Mouse (Mus musculus) limb, embryonic 10.5 days (tissue): ENCODE results near the gene Ppp1r15a. TPM values are rescaled to one million over a fixed set of nuclear protein-coding genes. Genes with fewer than 3 reads are reported as not detected.
"Not testable (repeated sequence)": the region's sequence is repeated elsewhere in the genome, so short reads cannot be mapped to it uniquely, and the experiment has no call there.

Source experiments
- DNase-seq: peaks from one replicate; pipeline ENCODE4 v3.0.0-alpha.2; 2017; ENCODE audit warnings: low spot score
- H3K27ac ChIP-seq: fragments of 300-500 bp; sonication (generic); 2 replicates; pipeline ENCODE4 v1.5.1; 2016; ENCODE audit warnings: mild to moderate bottlenecking
- H3K27me3 ChIP-seq: fragments of 300-500 bp; sonication (generic); 2 replicates; pipeline ENCODE4 v1.6.1; 2016; ENCODE audit warnings: low read depth, mild to moderate bottlenecking; ENCODE audit not compliant: poor library complexity, severe bottlenecking
- H3K36me3 ChIP-seq: fragments of 300-500 bp; sonication (generic); 2 replicates; pipeline ENCODE4 v1.6.1; 2016; ENCODE audit warnings: mild to moderate bottlenecking, moderate library complexity
- H3K4me1 ChIP-seq: fragments of 300-500 bp; sonication (generic); 2 replicates; pipeline ENCODE4 v1.6.1; 2016
- H3K4me3 ChIP-seq: fragments of 300-500 bp; sonication (generic); 2 replicates; pipeline ENCODE4 v1.5.1; 2016; ENCODE audit warnings: mild to moderate bottlenecking, moderate library complexity
- H3K9me3 ChIP-seq: fragments of 300-500 bp; sonication (generic); replicated peaks from 2 replicates; pipeline ENCODE4 v1.6.1; 2016; ENCODE audit warnings: mild to moderate bottlenecking
- whole genome bisulfite sequencing: fragments of 180-500 bp; shearing (Covaris S2); methylation state at CpG from one replicate; pipeline ENCODE4 v1.1.7; 2016; 5-methylcytosine and 5-hydroxymethylcytosine counted together
- polyA plus RNA-seq: library from polyadenylated mRNA; unstranded; fragments of >200 nt; fragmentation: Nextera tagmentation; extraction: Ambion mirVana; gene quantifications from 2 replicates; pipeline ENCODE4 v1.2.1, GENCODE M21; 2016

Gene Ppp1r15a
- polyA plus RNA-seq, 1 experiment from 2014 or later = 25.7 TPM

- Histone ChIP-seq H3K4me1 (no peaks in the 10 kb centered on the region), H3K27me3 (no peaks in the 10 kb centered on the region), H3K27ac (no peak overlapping the region), H3K9me3 (no peaks in the 10 kb centered on the region), H3K36me3 (peaks cover 11% of the 10 kb centered on the region), H3K4me3 (no peak overlapping the region)
- no peak for DNase-seq
- WGBS = 84% methylated on average over 1 of the region's 1 CpGs
These were observed 43.9 kb downstream of the Ppp1r15a start for GRCm38 (mm10) chr7:45482166-45482565.

GRCm38 (mm10) chr7:45481374-45481927 lies 44.6 kb downstream of the Ppp1r15a start, which contains the start of gene Tulp2:
Tulp2 (plus strand) TSS chr7:45481877.
- Histone ChIP-seq H3K27ac (no peak within 1 kb of the TSS), H3K36me3 (peaks cover 9% of the 10 kb centered on the region), H3K9me3 (no peaks in the 10 kb centered on the region), H3K4me3 (no peak within 1 kb of the TSS), H3K27me3 (no peaks in the 10 kb centered on the region), H3K4me1 (no peaks in the 10 kb centered on the region)
- peak; percentile 57 for DNase-seq
- 56% methylated on average over 15 of the region's 15 CpGs for WGBS

GRCm38 (mm10) chr7:45480310-45480709 lies 45.8 kb downstream of the Ppp1r15a start:
- H3K4me1 ChIP-seq, H3K36me3 ChIP-seq, H3K4me3 ChIP-seq, H3K27ac ChIP-seq, H3K27me3 ChIP-seq, DNase-seq, H3K9me3 ChIP-seq: not testable (repeated sequence)
- 87% methylated on average over 4 of the region's 4 CpGs for WGBS

GRCm38 (mm10) chr7:45478774-45479173 lies 47.3 kb downstream of the Ppp1r15a start:
- Histone ChIP-seq H3K9me3 (no peaks in the 10 kb centered on the region), H3K27me3 (no peaks in the 10 kb centered on the region), H3K4me1 (0 out of 2 replicates have a peak, but pooled peaks cover 5% of the 10 kb centered on the region), H3K27ac (no peak overlapping the region), H3K36me3 (peaks cover 7% of the 10 kb centered on the region), H3K4me3 (no peak overlapping the region)
- 95% methylated on average over 7 of the region's 7 CpGs for WGBS
- no peak for DNase-seq

GRCm38 (mm10) chr7:45477003-45477402 lies 49.1 kb downstream of the Ppp1r15a start:
- H3K9me3 ChIP-seq = no peaks in the 10 kb centered on the region
- no peaks in the 10 kb centered on the region for H3K27me3 ChIP-seq
- H3K36me3 ChIP-seq = peaks cover 7% of the 10 kb centered on the region
- H3K27ac ChIP-seq = no peak overlapping the region
- no peak for DNase-seq
- 27% methylated on average over 3 of the region's 3 CpGs for WGBS
- H3K4me1 ChIP-seq = 0 out of 2 replicates have a peak, but pooled peaks cover 5% of the 10 kb centered on the region
- no peak overlapping the region for H3K4me3 ChIP-seq

- Histone ChIP-seq H3K27ac (no peak overlapping the region), H3K4me1 (0 out of 2 replicates have a peak, but pooled peaks cover 5% of the 10 kb centered on the region), H3K36me3 (peaks cover 7% of the 10 kb centered on the region), H3K27me3 (no peaks in the 10 kb centered on the region), H3K9me3 (no peaks in the 10 kb centered on the region), H3K4me3 (no peak overlapping the region)
- 50% methylated on average over 1 of the region's 1 CpGs for WGBS
- DNase-seq = no peak
These were observed 49.6 kb downstream of the Ppp1r15a start for GRCm38 (mm10) chr7:45476453-45476852.

GRCm38 (mm10) chr7:45475291-45475969 lies 50.6 kb downstream of the Ppp1r15a start:
- Histone ChIP-seq H3K27me3 (no peaks in the 10 kb centered on the region), H3K9me3 (no peaks in the 10 kb centered on the region), H3K4me3 (peak overlapping the region; percentile 34), H3K27ac (no peak overlapping the region), H3K36me3 (peaks cover 7% of the 10 kb centered on the region), H3K4me1 (0 out of 2 replicates have a peak, but pooled peaks cover 5% of the 10 kb centered on the region)
- DNase-seq = no peak
- 68% methylated on average over 16 of the region's 16 CpGs for WGBS

Other genes with a start within 250 kb of the Ppp1r15a start
- not detected in 2 replicates for gene Slc6a21, start 248.8 kb downstream of the Ppp1r15a start, polyA plus RNA-seq
- 5.2 and 8.4 TPM in 2 replicates for gene Trpm4, start 192.5 kb downstream of the Ppp1r15a start, polyA plus RNA-seq
- gene Hrc, start 191.0 kb downstream of the Ppp1r15a start, polyA plus RNA-seq = 0.24 and 0.39 TPM in 2 replicates
- 2.4 and 5.3 TPM in 2 replicates for gene Ppfia3, start 159.2 kb downstream of the Ppp1r15a start, polyA plus RNA-seq
- gene Lin7b, start 155.7 kb downstream of the Ppp1r15a start, polyA plus RNA-seq = 0.40 and 0.64 TPM in 2 replicates
- 305 and 308 TPM in 2 replicates for gene Snrnp70, start 130.5 kb downstream of the Ppp1r15a start, polyA plus RNA-seq
- 0.06 TPM in 1 of 2 replicates, not detected in the other for gene Kcna7, start 120.6 kb downstream of the Ppp1r15a start, polyA plus RNA-seq
- 2.1 and 2.2 TPM in 2 replicates for gene Ntf5, start 112.6 kb downstream of the Ppp1r15a start, polyA plus RNA-seq
- gene Lhb, start 105.4 kb downstream of the Ppp1r15a start, polyA plus RNA-seq = not detected in 2 replicates
- 42.6 and 44.9 TPM in 2 replicates for gene Gys1, start 91.4 kb downstream of the Ppp1r15a start, polyA plus RNA-seq
- gene Ruvbl2, start 88.2 kb downstream of the Ppp1r15a start, polyA plus RNA-seq = 228 and 283 TPM in 2 replicates
- gene Ftl1, start 66.4 kb downstream of the Ppp1r15a start, polyA plus RNA-seq = 5,063 and 5,416 TPM in 2 replicates
- gene Bax, start 59.4 kb downstream of the Ppp1r15a start, polyA plus RNA-seq = 248 and 297 TPM in 2 replicates
- gene Tulp2, start 44.4 kb downstream of the Ppp1r15a start, polyA plus RNA-seq = 1.8 and 2.2 TPM in 2 replicates
- not detected in 2 replicates for gene Gm45808, start 39.5 kb downstream of the Ppp1r15a start, polyA plus RNA-seq
- 4.9 and 5.8 TPM in 2 replicates for gene Dhdh, start 37.5 kb downstream of the Ppp1r15a start, polyA plus RNA-seq
- gene Nucb1, start 15.9 kb downstream of the Ppp1r15a start, polyA plus RNA-seq = 116 and 125 TPM in 2 replicates
- 0.43 and 1.0 TPM in 2 replicates for gene Plekha4, start 62 bp upstream of the Ppp1r15a start, polyA plus RNA-seq
- gene Hsd17b14, start 28.6 kb upstream of the Ppp1r15a start, polyA plus RNA-seq = 1.0 and 1.1 TPM in 2 replicates
- 65.8 and 68.0 TPM in 2 replicates for gene Bcat2, start 43.9 kb upstream of the Ppp1r15a start, polyA plus RNA-seq
- not detected in 2 replicates for gene Fgf21, start 89.2 kb upstream of the Ppp1r15a start, polyA plus RNA-seq
- gene Fut1, start 91.0 kb upstream of the Ppp1r15a start, polyA plus RNA-seq = not detected in 2 replicates
- 0.24 TPM in 1 of 2 replicates, not detected in the other for gene Izumo1, start 95.5 kb upstream of the Ppp1r15a start, polyA plus RNA-seq
- 8.0 and 8.3 TPM in 2 replicates for gene Rasip1, start 101.2 kb upstream of the Ppp1r15a start, polyA plus RNA-seq
- gene Mamstr, start 113.7 kb upstream of the Ppp1r15a start, polyA plus RNA-seq = 2.2 and 3.2 TPM in 2 replicates
- 0.16 and 0.21 TPM in 2 replicates for gene Fut2, start 140.1 kb upstream of the Ppp1r15a start, polyA plus RNA-seq
- 0.16 and 0.39 TPM in 2 replicates for gene Ntn5, start 157.8 kb upstream of the Ppp1r15a start, polyA plus RNA-seq
- 0.54 and 0.83 TPM in 2 replicates for gene Sec1, start 168.1 kb upstream of the Ppp1r15a start, polyA plus RNA-seq
- 2.2 and 4.9 TPM in 2 replicates for gene Car11, start 173.6 kb upstream of the Ppp1r15a start, polyA plus RNA-seq
- gene Dbp, start 178.8 kb upstream of the Ppp1r15a start, polyA plus RNA-seq = 3.7 and 4.7 TPM in 2 replicates
- 1,218 and 1,459 TPM in 2 replicates for gene Rpl18, start 189.2 kb upstream of the Ppp1r15a start, polyA plus RNA-seq
- gene Sphk2, start 191.7 kb upstream of the Ppp1r15a start, polyA plus RNA-seq = 45.5 and 49.3 TPM in 2 replicates
- gene Fam83e, start 194.9 kb upstream of the Ppp1r15a start, polyA plus RNA-seq = 2.1 and 2.4 TPM in 2 replicates
- not detected in 2 replicates for gene Spaca4, start 199.5 kb upstream of the Ppp1r15a start, polyA plus RNA-seq